Mouse (Mus musculus) monocyte, adult 2 months (primary cell): ENCODE data around the gene Rpl21.
"Not testable (repeated sequence)": the region's sequence is repeated elsewhere in the genome, so short reads cannot be mapped to it uniquely, and the experiment has no call there.

Experiments used
- DNase-seq, 2 experiments: peaks; one replicate each; pipeline ENCODE4 v3.0.0; 2022; ENCODE audit warnings: low spot score in 2 of 2, low read depth in 1 of 2

The Rpl21 gene

GRCm38 (mm10) chr5:146867246-146867945 is 34.7 kb downstream of the Rpl21 start:
- no peak for DNase-seq

DNA sequence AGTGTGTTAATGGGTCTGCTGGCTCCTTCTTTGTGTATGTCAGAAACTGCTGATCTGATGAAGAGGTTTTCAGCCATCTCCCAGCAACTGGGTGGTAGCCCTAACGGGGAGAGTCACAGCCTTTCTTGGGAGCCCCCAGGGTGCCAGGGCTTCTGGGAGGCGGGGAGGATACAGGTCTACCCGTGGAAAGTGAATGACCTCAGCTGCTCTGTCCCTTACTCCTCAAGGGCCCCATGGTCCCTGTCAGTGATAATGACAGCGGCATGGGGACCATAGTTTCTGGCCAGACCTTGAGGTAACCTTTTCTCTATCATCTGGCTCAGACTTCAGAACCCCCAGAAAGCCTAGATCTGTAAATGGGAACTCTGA is 35.2 kb downstream of the Rpl21 start:
- no peak for DNase-seq

- no peak for DNase-seq
Observed at GRCm38 (mm10) chr5:146872981-146873631, 40.4 kb downstream of the Rpl21 start.

DNA sequence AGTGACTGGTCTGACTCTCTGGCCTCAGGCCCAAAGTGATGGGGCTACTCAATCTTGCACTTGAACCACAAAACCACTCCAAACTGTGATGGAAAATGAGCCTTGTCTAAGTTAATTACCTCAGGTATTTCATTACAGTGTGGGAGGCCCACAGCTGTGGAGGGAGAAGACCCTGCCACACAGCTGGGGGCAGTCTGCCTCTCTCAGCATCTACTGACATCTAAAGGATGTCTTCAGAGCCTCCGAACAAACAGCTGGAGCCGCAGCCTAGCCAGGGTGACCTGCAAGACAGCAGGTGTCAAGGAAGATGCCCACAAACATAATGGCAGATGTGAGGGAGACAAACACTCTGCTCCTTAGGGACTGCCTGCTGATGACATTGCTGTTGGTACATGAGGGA is 43.3 kb downstream of the Rpl21 start:
- DNase-seq = no peak

DNA sequence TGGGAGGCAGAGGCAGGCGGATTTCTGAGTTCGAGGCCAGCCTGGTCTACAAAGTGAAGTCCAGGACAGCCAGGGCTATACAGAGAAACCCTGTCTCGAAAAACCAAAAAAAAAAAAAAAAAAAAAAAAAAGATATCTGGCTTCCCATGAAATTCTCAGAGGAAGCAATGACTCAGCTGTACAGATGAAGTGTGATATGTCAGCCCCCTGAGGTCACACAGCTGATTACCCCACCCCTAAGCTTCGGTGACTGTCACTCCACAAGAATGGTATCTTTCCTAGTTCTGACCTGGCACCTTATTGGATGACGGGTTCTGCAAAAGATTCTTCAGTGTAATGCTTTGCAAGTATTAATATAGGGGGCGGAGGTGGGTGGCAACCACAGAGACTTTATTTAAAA is 45.2 kb downstream of the Rpl21 start:
- not testable (repeated sequence) for DNase-seq

- no peak for DNase-seq
Observed at GRCm38 (mm10) chr5:146882261-146882660, 49.6 kb downstream of the Rpl21 start.

DNA sequence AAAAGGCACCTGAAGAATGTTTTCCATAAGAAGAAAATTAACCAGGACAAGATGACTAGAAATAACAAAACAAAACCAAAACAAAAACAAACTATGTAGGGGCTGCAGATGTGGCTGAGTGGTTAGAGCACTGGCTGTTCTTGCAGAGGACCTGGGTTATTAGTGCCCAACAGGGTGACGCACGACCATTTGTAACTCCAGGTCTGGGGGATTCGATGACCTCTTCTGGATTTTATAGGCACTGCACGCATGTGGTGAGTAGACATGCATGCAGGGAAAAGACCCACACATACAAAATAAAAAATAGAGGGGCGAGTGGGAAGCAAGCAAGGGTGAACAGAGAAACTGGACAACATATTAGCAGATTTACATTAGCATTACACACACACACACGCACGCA is 50.4 kb downstream of the Rpl21 start:
- DNase-seq = no peak

- DNase-seq = no peak
Observed at GRCm38 (mm10) chr5:146883486-146884272, 51.0 kb downstream of the Rpl21 start.
